10 mouse cellular contexts compared by ENCODE assay signal in the genomic region with DNA sequence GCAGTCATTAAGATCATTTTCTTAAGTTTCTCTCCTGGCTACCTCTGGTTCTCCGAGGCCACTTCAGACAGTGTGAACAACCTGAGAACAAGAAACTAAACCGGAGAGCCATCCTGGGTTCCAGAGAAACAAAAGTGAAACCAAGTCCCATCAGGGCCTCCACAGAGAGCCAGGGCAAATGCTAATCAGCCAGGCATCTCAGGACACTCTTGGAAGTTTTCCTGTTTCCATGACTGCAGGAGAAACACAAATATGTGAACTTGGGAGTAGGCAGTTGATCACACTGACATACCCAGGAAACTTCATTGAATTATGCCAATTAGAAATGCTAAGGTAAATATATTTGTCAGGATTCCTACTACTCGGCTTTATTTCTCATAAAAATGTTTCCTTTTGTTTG.
DNase-seq lines count a peak whose midpoint lies in the region; ATAC-seq and TF ChIP-seq lines count a peak whose summit lies in the region.
"Had no signal": no experiment of that assay in that cellular context is flagged by ENCODE, and none has a peak within 500 bp of the region (broad histone marks: within the 10 kb centered on the region; RNA-seq: fewer than 3 reads in every experiment).

No protein-coding gene starts in this region.

- H3K9ac ChIP-seq in intestine, postnatal 0 days (ENCODE audit: low read depth, low read length): no peak overlapping the region
- no peak overlapping the region for H3K9ac ChIP-seq in intestine, embryonic 16.5 days (ENCODE audit: low read depth, low read length)
- H3K9ac ChIP-seq in lung, embryonic 14.5 days: no peak overlapping the region
- H3K9ac ChIP-seq: liver, embryonic 12.5 days had no signal

- peak; percentile 25 for ATAC-seq in intestine, postnatal 0 days
- no peak for ATAC-seq in intestine, embryonic 16.5 days
- ATAC-seq in lung, embryonic 14.5 days (ENCODE audit: insufficient read depth): no peak; the same call in 1 of the 2 replicates
- ATAC-seq: liver, embryonic 12.5 days had no signal

- no peaks in the 10 kb centered on the region for H3K36me3 ChIP-seq in intestine, postnatal 0 days (ENCODE audit: control insufficient read depth, insufficient read depth)
- no peaks in the 10 kb centered on the region for H3K36me3 ChIP-seq in intestine, embryonic 16.5 days (ENCODE audit: control insufficient read depth, insufficient read depth, low read length)
- no peaks in the 10 kb centered on the region for H3K36me3 ChIP-seq in lung, embryonic 14.5 days (ENCODE audit: insufficient read depth)
- H3K36me3 ChIP-seq: liver, embryonic 12.5 days had no signal

- H3K4me1 ChIP-seq in intestine, postnatal 0 days (replicated peaks; ENCODE audit: control insufficient read depth, insufficient read depth, low read length): peaks cover 10% of the 10 kb centered on the region
- peaks cover 6% of the 10 kb centered on the region for H3K4me1 ChIP-seq in intestine, embryonic 16.5 days (ENCODE audit: control insufficient read depth, insufficient read depth, low read length)
- peaks cover 20% of the 10 kb centered on the region for H3K4me1 ChIP-seq in lung, embryonic 14.5 days (ENCODE audit: insufficient read depth)
- H3K4me1 ChIP-seq: liver, embryonic 12.5 days had no signal

- H3K27me3 ChIP-seq in intestine, postnatal 0 days (replicated peaks; ENCODE audit: control insufficient read depth, insufficient read depth, low read length): no peaks in the 10 kb centered on the region
- H3K27me3 ChIP-seq in intestine, embryonic 16.5 days (replicated peaks; ENCODE audit: control insufficient read depth, insufficient read depth, low read length): no peaks in the 10 kb centered on the region
- no peaks in the 10 kb centered on the region for H3K27me3 ChIP-seq in lung, embryonic 14.5 days (ENCODE audit: insufficient read depth, low read length)
- H3K27me3 ChIP-seq: liver, embryonic 12.5 days had no signal

- 43% methylated on average over 3 of the region's 3 CpGs for WGBS in intestine, postnatal 0 days
- WGBS in intestine, embryonic 16.5 days: 55% methylated on average over 3 of the region's 3 CpGs
- 52% methylated on average over 3 of the region's 3 CpGs for WGBS in lung, embryonic 14.5 days

- no peak overlapping the region; the same call in 1 of the 2 replicates for H3K4me3 ChIP-seq in intestine, postnatal 0 days (ENCODE audit: low read depth, low read length)
- H3K4me3 ChIP-seq in intestine, embryonic 16.5 days (ENCODE audit: low read length): no peak overlapping the region
- H3K4me3 ChIP-seq in lung, embryonic 14.5 days (ENCODE audit: low read depth, low read length): no peak overlapping the region
- H3K4me3 ChIP-seq: liver, embryonic 12.5 days had no signal

- peak; percentile 63 for DNase-seq in NIH3T3 (ENCODE audit: low read depth)
- DNase-seq in heart, adult 8-10 months (ENCODE audit: low spot score): peak; percentile 68
- DNase-seq in lung, embryonic 14.5 days: peak; percentile 46
- DNase-seq in urinary bladder, adult 2 months (ENCODE audit: low spot score): no peak
- DNase-seq in ovary, postnatal 10 days (ENCODE audit: low spot score): no peak
- DNase-seq in spleen, adult 12 weeks (ENCODE audit: low spot score): no peak
- DNase-seq: cerebellum, adult 18-20 months had no signal

- no peaks in the 10 kb centered on the region for H3K9me3 ChIP-seq in intestine, postnatal 0 days (ENCODE audit: control insufficient read depth)
- H3K9me3 ChIP-seq in intestine, embryonic 16.5 days (ENCODE audit: control insufficient read depth, low read length): no peaks in the 10 kb centered on the region
- H3K9me3 ChIP-seq in lung, embryonic 14.5 days (ENCODE audit: low read depth, low read length): no peaks in the 10 kb centered on the region
- H3K9me3 ChIP-seq: liver, embryonic 12.5 days had no signal

- no peak for TF ChIP-seq CTCF in intestine, postnatal 0 days (IDR thresholded peaks at IDR 0.05; ENCODE audit: low read depth)
- no peak for TF ChIP-seq CTCF in lung, embryonic 14.5 days (IDR thresholded peaks at IDR 0.05; ENCODE audit: low read depth)

- peak overlapping the region; percentile 48 for H3K4me2 ChIP-seq in intestine, postnatal 0 days (replicated peaks; ENCODE audit: low read depth)
- no peak overlapping the region for H3K4me2 ChIP-seq in intestine, embryonic 16.5 days (ENCODE audit: low read depth, low read length)
- H3K4me2 ChIP-seq in lung, embryonic 14.5 days: 0 out of 2 replicates have a peak overlapping the region, but pooled peaks have one; percentile 8
- H3K4me2 ChIP-seq: liver, embryonic 12.5 days had no signal

- no peak overlapping the region for H3K27ac ChIP-seq in intestine, postnatal 0 days (ENCODE audit: low read depth, low read length)
- H3K27ac ChIP-seq in intestine, embryonic 16.5 days (ENCODE audit: low read length): no peak overlapping the region
- no peak overlapping the region for H3K27ac ChIP-seq in lung, embryonic 14.5 days (ENCODE audit: low read depth)
- H3K27ac ChIP-seq: liver, embryonic 12.5 days had no signal

Comparison
In these comparisons a context has a peak if more than half of its experiments do, and no peak if none do; other contexts are left out.
1. DNase-seq: peak in NIH3T3 (single experiment), heart, adult 8-10 months (single experiment) and lung, embryonic 14.5 days (single experiment); none in urinary bladder, adult 2 months (single experiment), ovary, postnatal 10 days (single experiment) and spleen, adult 12 weeks (single experiment).